ENCODE assay signal across 22 mouse cellular contexts in the genomic region with DNA sequence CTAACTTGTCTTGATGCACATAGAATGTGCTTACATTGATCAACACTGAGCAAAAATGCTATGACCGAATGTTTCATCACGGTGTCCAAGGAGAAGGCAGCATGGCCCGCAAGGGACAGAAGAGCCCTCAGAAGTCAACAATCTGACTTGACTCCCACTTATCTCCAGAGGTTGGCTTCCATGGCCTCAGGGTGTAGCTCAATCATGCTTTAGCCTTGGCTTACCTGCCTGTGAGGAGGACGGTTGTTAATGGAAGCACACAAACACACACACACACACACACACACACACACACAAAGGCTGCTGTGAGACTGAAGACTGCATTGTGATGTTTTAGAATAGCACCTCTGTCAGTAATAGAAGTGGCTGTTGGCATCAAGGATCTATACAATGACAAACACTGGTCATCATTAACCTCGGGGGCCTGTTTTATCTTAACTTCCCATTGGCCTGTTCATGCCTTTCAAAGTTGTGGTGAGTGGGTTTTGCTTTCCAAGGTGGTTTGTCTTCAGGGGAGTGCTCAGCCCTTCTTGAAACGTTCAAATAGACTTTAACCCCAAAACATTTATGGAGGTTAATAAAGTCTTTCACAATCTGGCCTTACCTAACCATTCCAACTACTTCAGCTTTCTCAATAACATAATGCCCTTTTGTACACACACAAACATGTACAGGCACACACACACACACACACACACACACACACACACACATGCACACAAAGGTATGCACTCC.
"Had no signal": no experiment of that assay in that cellular context is flagged by ENCODE, and none has a peak within 500 bp of the region (broad histone marks: within the 10 kb centered on the region; RNA-seq: fewer than 3 reads in every experiment).

No protein-coding gene starts in this region.

- H3K9ac ChIP-seq: heart, embryonic 13.5 days; heart, embryonic 15.5 days; hindbrain, embryonic 13.5 days; hindbrain, embryonic 15.5 days; kidney, embryonic 15.5 days; limb, embryonic 13.5 days; limb, embryonic 15.5 days; liver, embryonic 12.5 days; liver, embryonic 14.5 days had no signal

- H3K27ac ChIP-seq: heart, embryonic 10.5 days; heart, embryonic 13.5 days; heart, embryonic 15.5 days; hindbrain, embryonic 13.5 days; hindbrain, embryonic 15.5 days; hindbrain, postnatal 0 days; kidney, embryonic 15.5 days; kidney, postnatal 0 days; limb, embryonic 13.5 days; limb, embryonic 15.5 days; liver, embryonic 12.5 days; liver, embryonic 14.5 days had no signal

- DNase-seq: gastrocnemius, postnatal 14 days; gastrocnemius, postnatal 36 days; heart, adult 18-20 months; heart, postnatal 14 days; heart, postnatal 36 days; kidney, adult 18-20 months; kidney, adult 9 months; kidney, postnatal 14 days; kidney, postnatal 36 days; left cerebral cortex, postnatal 4 days had no signal

- H3K36me3 ChIP-seq: heart, embryonic 10.5 days; heart, embryonic 13.5 days; heart, embryonic 15.5 days; hindbrain, embryonic 13.5 days; hindbrain, embryonic 15.5 days; kidney, embryonic 15.5 days; limb, embryonic 13.5 days; limb, embryonic 15.5 days; liver, embryonic 12.5 days had no signal

- H3K4me2 ChIP-seq: heart, embryonic 13.5 days; heart, embryonic 15.5 days; hindbrain, embryonic 13.5 days; hindbrain, embryonic 15.5 days; kidney, embryonic 15.5 days; limb, embryonic 13.5 days; limb, embryonic 15.5 days; liver, embryonic 12.5 days had no signal

- ATAC-seq: hindbrain, postnatal 0 days; liver, embryonic 12.5 days had no signal

- H3K4me3 ChIP-seq: heart, embryonic 10.5 days; heart, embryonic 13.5 days; heart, embryonic 15.5 days; hindbrain, embryonic 13.5 days; hindbrain, embryonic 15.5 days; kidney, embryonic 15.5 days; limb, embryonic 13.5 days; limb, embryonic 15.5 days; liver, embryonic 12.5 days had no signal

- H3K9me3 ChIP-seq: heart, embryonic 10.5 days; heart, embryonic 13.5 days; heart, embryonic 15.5 days; hindbrain, embryonic 13.5 days; hindbrain, embryonic 15.5 days; kidney, embryonic 15.5 days; limb, embryonic 13.5 days; limb, embryonic 15.5 days; liver, embryonic 12.5 days had no signal

- H3K27me3 ChIP-seq: heart, embryonic 13.5 days; heart, embryonic 15.5 days; hindbrain, embryonic 13.5 days; hindbrain, embryonic 15.5 days; kidney, embryonic 15.5 days; limb, embryonic 13.5 days; limb, embryonic 15.5 days; liver, embryonic 12.5 days had no signal
